Mouse (Mus musculus) fat pad, adult 2 months (tissue): ENCODE measurements around the gene Itpr2.
A peak's percentile ranks its signal among the peaks of the same experiment; 100 is the strongest.

Source experiments
- DNase-seq: peaks from one replicate; pipeline ENCODE4 v3.0.0-alpha.2; 2011; ENCODE audit warnings: low read depth, low spot score; ENCODE audit errors: extremely low read depth

The Itpr2 gene

DNA sequence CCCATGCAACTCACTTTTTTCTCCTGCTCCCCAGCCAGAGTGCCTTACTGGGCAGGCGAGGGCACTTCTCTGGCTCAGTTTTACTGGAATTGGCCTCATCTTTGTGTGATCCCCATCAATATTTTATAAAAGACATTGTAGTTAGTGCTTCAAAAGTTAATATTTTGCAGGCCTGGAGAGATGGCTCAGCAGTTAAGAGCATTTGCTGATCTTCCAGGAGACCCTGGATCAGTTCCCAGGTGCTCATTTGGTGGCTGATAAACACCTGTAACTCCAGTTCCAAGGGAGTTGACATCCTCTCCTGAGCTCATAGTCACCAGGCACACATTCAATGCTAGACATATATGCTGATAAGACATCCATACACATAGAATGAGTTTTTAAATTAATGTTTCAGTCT lies 376.4 kb downstream of the Itpr2 start:
- DNase-seq: no peak

DNA sequence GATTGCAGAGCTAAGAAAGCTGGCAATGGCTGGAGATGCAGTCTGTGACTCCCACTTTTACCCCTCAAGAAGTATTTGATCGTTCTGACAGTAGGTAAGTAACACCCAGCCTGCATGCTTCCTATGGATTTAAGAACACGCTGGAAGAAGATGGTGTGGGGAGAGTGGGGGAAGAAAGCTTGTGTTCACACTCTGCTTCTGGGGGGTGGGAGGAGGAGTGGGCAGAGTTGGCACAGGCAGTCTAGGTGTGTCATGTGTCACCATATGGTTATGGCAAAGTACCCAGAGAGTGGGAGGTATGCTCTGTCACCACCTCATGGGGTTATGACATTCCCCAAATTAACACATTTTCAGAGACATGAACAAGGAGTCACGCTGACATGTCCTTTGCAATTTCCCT lies 377.5 kb downstream of the Itpr2 start:
- DNase-seq: no peak

DNA sequence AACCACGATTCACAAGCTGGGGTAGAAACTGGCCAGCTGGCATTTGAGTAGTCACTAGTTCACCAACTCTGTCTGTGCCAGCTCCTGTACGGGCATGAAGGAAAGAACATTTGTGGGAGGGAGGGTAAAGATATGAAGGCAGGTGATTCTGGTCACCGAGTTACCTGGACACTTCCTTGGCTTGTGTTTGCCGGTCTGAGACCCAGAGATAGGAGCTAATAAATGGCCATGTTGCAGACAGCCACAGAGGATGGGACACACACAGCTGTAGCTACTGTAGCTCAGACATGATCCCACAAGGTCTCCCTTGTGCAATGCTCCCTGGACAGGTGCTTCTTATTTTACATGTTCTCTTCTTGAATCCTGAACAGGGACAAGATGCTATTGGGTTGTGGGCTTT lies 378.4 kb downstream of the Itpr2 start:
- DNase-seq: no peak

DNA sequence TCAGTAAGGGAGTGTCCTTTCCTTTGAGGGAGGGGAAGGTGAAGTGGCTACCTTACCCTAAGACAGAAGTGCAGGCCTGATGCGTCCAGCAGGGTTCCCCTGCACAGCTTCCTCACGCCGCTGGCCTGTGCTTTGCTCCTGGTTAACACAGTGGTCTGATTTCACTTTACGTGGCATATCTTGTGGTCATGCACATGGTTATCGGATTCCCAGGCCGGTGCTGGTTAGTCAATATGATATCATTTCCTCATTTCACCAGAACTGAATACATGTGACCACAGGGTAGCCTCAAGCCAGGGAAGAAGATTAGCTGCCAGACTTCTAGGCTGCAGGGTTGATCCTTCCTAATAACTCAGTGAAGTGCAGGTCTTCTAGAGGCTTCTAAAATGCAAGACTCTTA lies 381.9 kb downstream of the Itpr2 start:
- no peak for DNase-seq

DNA sequence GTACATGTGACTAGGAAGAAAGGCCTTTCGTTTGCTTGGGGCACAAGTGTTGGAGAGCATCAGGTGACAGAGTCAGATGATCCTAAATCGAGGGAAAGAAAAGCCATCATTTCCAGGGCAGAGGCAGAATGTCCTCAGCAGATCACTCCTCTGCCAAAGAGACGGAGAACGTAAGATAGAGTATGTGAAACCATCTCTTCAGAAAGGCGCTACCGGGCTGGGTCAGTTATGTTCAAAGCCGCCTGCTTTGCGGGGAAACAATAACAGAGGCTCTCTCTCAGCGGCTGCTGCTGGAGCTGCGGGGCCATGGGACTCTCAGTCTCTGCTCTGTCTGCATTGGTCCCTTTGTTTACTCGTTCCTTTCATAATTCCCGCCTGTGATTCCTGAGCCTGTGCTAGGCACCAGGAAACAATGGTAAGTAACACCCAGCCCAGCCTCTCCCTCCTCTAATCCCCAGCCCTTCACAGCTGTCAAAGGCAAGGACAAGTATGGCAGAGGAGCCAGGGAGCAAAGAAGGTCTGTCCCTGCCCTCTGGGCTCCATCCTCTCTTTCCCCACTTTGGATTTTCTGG lies 387.2 kb downstream of the Itpr2 start:
- DNase-seq: no peak

DNA sequence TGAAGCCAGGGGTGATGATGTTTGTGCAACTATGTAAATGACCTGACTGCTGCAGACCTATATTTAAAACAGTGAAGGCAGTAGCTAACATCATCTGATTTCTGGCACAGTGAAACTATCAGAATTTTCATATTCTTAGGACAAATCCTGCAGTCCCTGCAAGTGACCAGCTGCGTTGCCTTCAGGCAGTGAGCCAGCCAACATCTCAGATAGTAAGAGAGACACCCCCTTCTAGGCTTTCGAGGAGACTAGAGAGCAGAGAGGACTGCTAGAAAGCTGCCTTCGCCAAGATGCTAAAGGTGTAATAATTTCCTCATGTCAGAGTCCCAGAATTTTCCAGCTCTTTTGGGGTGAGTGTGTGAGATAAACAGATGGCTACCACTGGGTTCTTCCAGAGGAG lies 388.0 kb downstream of the Itpr2 start:
- no peak for DNase-seq

DNA sequence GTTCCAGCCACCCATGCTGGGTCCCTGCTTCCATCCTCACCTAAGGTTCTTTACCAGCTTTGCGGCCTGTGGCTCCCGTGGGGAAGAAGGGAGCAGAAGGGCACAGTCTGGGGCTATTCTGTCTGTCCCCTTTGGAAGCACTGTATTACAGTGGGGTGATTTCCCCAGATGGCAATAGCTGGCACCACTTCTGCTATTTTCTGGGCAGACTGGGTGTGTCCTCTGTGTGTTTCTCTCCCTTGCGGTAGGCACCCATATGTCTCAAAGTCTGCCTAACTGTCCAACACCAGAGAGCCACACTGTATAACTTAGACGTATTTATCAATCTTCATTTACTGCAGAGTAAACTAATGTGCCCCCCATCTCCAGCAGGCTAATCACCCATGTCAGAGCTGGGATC lies 388.9 kb downstream of the Itpr2 start:
- DNase-seq: no peak

DNA sequence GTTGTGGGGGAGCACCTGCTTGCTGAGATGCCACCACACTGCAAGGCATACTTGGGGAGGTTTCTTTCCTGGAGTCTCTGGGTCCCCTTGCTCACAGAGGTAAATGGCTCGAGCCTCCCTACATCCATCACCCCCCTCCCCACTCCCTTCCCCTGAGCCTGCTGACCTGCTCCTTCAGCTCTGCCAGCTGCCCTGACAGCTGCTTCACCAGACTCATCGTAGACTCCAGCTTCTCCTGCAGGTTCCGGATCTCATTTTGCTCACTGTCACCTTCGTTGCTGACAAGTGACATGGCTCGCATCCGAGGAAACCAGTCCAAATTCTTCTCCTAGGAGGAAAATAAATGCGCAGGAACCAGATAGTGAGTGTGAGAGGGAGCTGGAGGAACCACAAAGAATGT lies 389.8 kb downstream of the Itpr2 start:
- no peak for DNase-seq

DNA sequence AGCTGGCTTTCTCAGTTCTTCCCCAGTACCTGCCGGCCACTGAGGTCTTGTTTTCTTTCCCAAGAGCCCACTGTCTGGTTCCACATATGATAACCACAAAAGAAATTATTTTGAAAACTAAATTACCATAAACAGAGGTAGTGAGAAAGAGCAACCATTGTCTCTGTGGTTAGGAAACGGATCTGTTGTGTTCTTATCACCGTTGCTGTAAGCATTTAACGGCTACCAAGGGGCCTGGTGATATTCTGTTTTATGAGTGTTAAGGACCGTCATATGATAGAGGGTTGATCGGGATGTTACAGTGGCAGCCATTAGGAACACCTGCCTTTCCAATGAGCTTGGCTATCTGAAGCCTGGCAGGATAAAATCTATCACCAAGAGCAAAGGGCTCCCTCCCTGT lies 390.2 kb downstream of the Itpr2 start:
- no peak for DNase-seq

DNA sequence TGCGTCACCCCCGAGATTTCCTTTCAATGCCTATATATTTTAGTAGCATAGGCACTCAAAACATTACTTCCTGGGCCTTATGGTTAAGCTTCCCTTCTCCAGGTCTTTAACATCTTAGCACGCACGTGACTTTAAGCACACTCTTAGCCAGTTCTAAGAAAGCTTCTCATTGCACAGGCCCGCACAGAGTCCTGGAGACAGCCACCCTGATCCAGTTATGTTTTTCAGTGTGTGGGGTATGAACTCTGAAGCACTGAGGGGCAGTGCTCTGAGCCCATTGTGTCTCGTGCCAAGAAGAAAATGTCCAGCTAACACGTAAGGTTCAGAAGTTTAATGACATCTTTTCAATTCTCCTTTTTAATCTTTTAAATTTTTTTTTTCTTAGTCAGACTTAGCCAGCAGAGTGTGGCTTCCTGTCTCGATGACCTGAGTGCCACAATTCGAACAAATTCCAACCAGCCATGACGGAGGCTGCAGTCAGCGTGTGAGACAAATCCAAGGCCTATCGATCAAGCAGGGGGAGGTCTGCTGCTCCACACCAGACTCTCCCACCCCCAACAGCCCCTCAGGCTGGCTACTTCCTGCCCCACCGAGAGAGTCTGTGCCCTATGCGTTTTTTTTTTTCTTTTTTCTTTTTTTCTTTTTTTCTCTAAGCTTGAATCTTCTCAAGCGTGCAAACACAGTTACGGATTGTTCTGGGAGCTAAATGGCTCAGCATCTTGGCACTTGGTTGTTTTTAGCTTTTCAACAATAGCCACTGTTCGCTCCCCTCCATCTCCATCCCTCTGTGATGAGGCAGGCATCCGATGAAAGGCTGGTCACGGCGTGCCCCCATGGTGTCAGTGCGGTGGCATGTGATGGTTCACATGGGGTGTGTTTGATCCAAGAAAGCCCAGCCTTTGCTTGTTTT lies 390.9 kb downstream of the Itpr2 start:
- no peak for DNase-seq

DNA sequence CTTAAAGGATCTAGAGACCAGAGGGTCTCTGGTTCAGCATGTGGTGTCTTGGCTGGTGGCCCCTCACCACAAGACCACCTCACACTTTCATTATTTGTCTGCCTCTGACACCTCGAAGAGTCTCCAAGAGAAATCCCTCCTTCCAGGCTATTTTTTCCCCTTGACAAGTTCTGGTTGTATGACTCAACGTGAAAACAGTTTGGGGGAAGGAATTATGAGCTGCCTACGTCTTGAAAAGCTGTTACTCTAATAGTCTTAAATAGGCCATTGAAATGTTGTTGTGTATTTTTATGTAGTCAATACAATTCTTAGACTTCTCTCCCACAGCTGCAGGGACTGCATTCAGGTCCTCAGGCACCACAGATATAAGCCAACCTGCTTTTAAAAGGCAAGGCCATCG lies 391.6 kb downstream of the Itpr2 start:
- no peak for DNase-seq

DNA sequence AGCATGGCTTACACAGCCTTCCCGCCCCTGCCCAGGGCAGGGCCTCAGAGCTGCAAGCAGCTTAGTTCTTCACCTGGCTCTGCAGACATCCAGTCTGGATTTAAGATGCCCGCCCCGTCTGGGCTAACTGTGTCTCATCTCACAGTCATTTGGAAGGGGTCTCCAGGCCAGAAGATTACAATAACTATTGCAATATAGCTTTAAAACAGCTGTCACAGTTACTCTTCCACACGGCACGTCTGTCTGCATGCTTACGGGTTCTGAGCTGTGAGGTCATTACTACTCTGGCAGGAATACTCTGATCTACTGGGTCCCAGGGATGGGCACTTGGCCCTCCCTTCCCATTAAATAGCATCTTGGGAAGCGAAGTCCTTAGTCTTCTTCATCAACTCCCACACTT lies 393.3 kb downstream of the Itpr2 start:
- DNase-seq: no peak

DNA sequence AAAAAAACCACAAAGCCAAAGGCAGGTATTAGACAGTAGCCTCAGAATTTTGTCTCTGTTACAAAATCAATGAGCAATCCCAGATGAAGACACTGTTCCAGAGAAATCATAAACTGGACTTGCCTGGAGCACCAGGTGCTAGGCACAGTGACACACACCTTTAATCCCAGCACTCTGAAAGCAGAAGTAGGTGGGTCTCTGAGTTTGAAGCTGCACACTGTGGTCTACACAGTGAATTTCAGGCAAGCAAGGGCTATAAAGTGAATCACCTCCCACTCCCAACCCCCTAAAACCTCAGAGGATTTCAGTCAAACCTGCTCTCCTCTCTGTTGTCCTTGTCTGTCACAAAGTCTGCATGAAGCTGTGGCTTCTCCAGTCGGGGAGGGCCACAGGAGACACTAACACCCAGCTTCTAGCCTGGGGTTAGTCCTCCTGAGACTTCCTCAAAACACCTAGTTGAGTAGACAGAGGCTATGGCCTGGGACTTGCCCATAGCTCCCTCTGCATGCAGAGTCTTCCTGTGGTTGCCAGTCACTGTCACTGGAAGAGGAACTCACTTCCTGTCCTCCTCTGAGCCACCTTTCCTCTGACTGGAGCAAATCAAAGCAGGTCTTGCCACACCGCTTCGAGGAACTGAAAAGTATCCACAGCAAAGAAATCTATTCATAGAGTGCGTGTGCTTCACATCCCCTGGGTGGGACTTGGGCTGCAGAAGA lies 394.7 kb downstream of the Itpr2 start:
- no peak for DNase-seq

DNA sequence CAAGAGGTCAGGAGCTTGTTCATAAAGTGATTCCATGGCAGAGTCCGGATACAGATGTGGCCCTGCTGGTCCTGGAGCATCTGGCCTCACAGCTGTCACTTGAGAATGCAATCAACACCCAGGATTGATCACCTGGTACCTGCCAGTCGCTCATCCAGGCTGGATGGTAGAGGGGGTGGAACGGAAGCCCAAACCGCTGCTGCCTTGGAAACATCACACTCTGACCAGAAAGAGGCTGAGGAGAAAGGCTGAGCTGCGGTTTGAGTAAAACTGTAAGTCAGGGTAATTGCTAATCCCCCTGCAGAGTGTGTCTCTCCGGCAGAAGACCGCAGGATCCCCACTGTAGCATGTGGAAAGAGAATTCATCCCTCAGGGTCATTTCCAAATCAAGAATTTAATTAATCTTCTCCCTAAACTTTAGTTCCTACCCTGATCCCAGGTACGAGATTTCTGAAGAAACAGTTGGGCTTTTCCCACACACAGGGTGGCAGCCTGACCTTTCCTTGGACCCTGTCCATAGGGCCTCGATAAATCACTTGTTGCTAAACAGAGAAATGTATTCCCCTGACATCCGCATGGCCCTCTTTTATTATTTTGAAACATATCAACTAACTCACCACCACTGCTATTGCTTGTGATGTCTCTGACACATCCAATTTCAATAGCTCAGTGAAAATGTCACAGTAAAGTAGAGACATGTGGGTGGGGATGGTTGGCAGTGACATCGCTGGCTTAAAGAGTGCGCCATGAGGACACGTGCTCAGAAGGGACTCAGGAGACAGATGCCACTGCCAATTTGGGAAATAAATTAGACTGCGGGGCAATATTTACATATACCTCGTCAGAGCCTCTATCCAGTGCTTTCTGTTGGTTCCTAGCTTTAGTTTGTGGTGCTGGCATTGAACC lies 418.7 kb downstream of the Itpr2 start:
- DNase-seq: peak; percentile 33

DNA sequence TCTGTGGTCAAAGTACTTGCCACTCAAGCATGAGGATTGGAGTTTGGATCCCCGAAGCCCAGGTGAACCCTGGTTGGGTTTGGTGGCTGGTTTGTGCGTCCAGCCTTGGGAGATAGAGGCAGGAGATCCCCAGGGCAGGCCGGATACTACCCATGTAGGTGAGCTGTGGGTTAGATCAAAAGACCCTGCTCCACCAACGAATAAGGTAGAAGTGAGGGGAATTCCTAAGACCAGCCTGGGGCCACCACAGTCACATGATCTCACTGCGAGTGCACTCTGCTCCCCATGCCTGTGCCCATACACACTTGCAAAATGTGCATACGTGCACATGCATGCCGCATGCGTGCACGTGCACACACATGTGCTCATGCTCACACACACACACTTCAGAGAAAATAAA lies 419.5 kb downstream of the Itpr2 start:
- DNase-seq: no peak

DNA sequence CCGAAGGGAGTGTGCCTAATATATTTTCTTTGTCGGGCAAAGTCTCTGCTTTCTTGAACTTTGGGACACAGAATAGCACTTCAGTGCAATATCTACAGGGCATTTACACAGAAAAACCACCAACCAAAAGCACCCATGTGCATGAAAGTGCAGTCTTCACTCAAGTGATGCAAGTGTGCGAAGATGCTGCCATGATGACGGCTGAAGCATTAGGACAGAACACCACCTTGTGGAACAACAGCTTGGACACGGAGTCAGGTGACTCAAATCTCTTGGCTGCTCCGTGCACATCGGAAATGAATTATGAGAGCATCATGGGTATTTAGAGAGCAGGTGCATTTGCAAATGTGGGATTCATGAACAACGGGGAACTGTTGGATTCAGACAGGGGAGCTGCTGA lies 420.4 kb downstream of the Itpr2 start:
- DNase-seq: no peak

DNA sequence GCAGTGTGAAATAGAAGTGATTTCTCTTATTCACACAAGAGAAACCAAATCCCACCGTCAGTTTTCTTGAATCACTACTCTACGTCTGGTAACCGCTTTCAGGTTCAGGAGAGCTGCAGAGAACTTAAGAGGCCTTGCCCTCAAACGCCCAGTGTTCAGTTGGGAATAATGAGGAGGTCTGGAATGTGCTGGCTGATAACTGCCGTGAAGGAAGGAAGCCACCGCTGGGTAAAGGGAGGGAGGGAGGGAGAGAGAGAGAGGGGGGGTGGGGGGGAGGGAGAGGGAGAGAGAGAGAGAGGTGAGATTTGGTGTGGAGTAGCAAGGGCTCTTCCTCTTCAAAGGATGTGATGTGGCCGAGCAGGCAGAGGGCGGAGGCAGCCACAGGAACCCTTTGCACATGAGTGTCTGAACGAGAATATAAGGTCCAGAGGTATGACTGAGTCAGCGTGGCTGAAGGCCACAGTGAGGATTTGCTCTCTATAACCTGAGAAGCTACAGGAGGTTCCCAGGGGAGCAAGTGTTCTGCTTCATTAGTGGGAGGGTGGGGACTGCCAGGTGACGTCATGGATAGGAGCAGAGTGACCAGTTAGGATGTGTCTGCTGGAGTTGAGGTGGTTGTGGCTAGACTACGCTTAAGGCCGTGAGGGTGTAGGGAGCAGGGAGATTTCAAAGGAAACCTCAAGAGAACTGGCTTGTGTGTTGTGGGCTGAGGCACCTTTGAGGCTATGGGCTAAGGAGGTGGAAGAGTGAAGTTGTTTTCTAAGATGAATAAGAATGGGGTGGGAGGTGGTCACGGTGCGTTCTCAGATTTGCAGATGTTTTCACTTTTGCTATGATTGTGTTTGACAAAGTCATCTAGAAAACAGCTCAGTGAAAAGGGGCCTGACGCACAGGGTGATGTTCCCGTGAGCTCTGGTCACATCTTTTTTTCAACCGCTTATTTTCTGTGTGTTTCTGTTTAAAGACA lies 421.2 kb downstream of the Itpr2 start:
- DNase-seq: no peak

DNA sequence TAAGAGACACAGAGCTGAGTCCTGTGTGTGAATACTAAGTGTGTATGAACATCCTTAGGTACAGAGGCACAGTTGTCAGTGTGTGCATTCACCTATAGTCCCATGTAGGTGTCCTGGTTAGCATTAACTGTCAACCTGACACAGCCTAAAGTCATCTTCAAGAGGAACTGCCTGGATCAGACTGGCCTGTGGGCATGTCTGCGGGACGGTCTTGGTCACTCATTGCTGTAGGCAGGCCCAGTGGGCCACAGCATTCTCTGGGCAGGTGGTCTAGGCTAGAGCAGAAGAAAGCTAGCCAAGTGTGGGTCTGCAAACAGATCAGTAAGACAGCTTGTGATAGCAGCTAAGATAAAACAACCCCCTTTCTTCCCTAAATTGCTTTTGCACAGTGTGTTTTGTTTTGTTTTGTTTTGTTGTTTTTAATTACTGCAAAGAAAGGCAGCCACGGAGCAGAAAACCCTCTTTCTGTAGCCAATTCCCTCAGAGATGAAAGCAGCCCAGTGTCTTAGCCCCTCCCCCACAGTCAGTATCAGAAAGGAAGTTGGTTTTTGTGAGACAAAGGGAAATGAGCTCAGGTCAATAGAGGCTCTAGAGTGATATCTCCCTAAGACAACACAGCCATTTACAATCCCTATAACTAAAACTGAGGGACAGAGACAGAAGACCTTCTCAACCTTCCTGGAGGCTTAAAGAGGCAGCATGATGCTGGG lies 422.1 kb downstream of the Itpr2 start:
- DNase-seq: no peak

DNA sequence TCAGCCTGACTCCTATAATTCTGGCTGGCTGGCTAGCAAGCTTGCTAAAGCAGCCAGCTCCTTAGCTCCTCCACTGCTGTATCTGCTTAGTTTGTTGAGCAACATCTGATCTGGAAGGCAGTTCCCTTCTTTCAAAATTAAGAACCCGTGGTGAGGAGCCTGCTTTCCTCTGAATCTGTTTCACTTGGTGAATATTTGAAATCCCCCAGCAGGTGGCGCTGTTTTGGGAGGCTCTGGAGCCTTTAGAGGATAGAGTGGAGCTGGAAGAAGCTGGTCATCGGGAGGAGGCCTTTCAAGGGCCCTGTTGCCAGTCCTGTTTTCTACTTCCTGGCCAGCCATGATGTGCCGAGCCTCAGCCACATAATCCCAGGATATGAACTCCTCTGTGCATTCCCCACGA lies 422.8 kb downstream of the Itpr2 start:
- peak; percentile 76 for DNase-seq
